Mouse (Mus musculus): Measurements from ENCODE around the gene Slc23a4.
A peak's percentile ranks its signal among the peaks of the same experiment; 100 is the strongest.

The Slc23a4 gene

DNA sequence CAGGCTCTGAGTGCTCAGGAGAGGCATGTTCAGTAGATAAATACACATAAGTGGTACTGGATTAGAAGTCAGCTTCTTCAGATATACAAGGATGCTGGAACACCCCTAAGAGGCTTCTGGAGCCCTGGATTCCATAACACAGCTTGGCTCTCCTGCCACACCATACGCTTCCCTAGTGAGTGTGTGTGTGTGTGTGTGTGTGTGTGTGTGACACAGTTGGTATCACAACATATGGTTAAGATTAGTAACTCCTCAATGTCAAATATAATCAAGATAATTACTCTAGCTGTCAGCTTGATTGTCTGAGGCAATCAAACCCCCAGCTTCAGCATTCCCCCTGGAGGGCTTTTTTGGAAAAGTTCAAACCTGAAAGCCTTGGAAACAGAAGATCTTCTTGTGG lies 23.7 kb upstream of the Slc23a4 start:
- Histone ChIP-seq H3K4me3 (replicated peaks; ENCODE audit: low read length) (no peak overlapping the region), H3K27me3 (ENCODE audit: insufficient read depth, low read length) (no peaks in the 10 kb centered on the region), H3K9me3 (ENCODE audit: low read length) (no peaks in the 10 kb centered on the region), H3K36me3 (ENCODE audit: insufficient read depth, low read length) (no peaks in the 10 kb centered on the region), H3K4me1 (replicated peaks; ENCODE audit: low read depth, low read length) (peaks cover 5% of the 10 kb centered on the region)
- TF ChIP-seq CTCF (conservative IDR thresholded peaks at IDR 0.05; ENCODE audit: low read length) (no peak), POU5F1 (IDR thresholded peaks at IDR 0.05; ENCODE audit: borderline replicate concordance, low read length) (no peak), NANOG (IDR thresholded peaks at IDR 0.05; ENCODE audit: borderline replicate concordance, low read length) (no peak)

GRCm38 (mm10) chr6:35010705-35011104 lies 22.5 kb upstream of the Slc23a4 start:
- TF ChIP-seq POU5F1 (IDR thresholded peaks at IDR 0.05; ENCODE audit: borderline replicate concordance, low read length) (no peak), CTCF (conservative IDR thresholded peaks at IDR 0.05; ENCODE audit: low read length) (peak; percentile 78), NANOG (IDR thresholded peaks at IDR 0.05; ENCODE audit: borderline replicate concordance, low read length) (no peak)
- Histone ChIP-seq H3K4me3 (replicated peaks; ENCODE audit: low read length) (no peak overlapping the region), H3K27me3 (ENCODE audit: insufficient read depth, low read length) (no peaks in the 10 kb centered on the region), H3K4me1 (replicated peaks; ENCODE audit: low read depth, low read length) (peaks cover 5% of the 10 kb centered on the region), H3K9me3 (ENCODE audit: low read length) (no peaks in the 10 kb centered on the region), H3K36me3 (ENCODE audit: insufficient read depth, low read length) (no peaks in the 10 kb centered on the region)

DNA sequence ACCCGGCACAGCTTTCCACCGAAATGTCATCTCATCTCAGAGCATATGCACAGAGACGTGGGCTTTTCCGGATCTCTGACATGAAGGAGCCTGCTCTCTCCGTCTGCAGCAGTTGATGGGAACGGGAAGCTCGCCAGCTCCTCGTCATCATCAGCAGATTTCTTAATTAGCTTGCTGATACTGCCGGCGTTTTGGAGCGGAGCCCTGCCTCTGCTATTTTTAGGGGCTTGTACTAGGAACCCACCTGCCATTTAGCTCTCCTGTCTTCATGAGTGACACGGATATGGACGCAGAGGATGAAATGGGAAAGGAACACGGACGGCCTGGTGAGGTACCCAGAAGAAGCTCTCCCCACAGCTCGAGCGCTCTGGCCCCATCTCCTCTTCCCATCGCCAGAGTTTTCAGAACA lies 14.1 kb upstream of the Slc23a4 start:
- TF ChIP-seq NANOG (IDR thresholded peaks at IDR 0.05; ENCODE audit: borderline replicate concordance, low read length) (no peak), POU5F1 (IDR thresholded peaks at IDR 0.05; ENCODE audit: borderline replicate concordance, low read length) (no peak), CTCF (conservative IDR thresholded peaks at IDR 0.05; ENCODE audit: low read length) (no peak)
- peaks cover 8% of the 10 kb centered on the region; the same call in 1 of the 2 replicates for H3K27me3 ChIP-seq (ENCODE audit: insufficient read depth, low read length)
- H3K4me1 ChIP-seq (replicated peaks; ENCODE audit: low read depth, low read length) = peaks cover 14% of the 10 kb centered on the region
- no peaks in the 10 kb centered on the region for H3K9me3 ChIP-seq (ENCODE audit: low read length)
- no peaks in the 10 kb centered on the region for H3K36me3 ChIP-seq (ENCODE audit: insufficient read depth, low read length)
- no peak overlapping the region for H3K4me3 ChIP-seq (replicated peaks; ENCODE audit: low read length)

DNA sequence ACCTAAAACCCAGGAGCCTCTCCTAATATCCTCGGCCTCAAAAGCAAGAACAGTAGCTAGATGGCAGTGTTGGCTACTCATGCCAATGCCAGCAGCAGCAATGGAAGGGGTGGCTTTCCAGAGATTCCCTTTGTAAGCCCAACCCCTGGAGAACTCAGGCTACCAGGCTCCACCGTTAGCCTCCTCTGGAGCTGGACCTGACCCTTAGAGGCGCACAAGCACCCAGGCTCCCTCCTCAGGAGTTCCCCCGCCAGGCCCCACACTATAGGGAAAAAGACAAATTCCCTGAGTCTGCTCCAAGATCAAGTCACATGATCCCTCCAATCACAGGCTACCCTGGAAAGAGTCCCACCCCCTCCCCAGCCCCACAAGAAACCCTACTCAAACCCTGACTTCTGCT lies 10.9 kb upstream of the Slc23a4 start:
- no peak for TF ChIP-seq NANOG (IDR thresholded peaks at IDR 0.05; ENCODE audit: borderline replicate concordance, low read length)
- TF ChIP-seq CTCF (conservative IDR thresholded peaks at IDR 0.05; ENCODE audit: low read length) = peak; percentile 21; the same call in 1 of the 2 replicates
- no peak for TF ChIP-seq POU5F1 (IDR thresholded peaks at IDR 0.05; ENCODE audit: borderline replicate concordance, low read length)
- no peaks in the 10 kb centered on the region for H3K36me3 ChIP-seq (ENCODE audit: insufficient read depth, low read length)
- no peaks in the 10 kb centered on the region for H3K9me3 ChIP-seq (ENCODE audit: low read length)
- peak overlapping the region; percentile 43 for H3K4me3 ChIP-seq (replicated peaks; ENCODE audit: low read length)
- peaks cover 23% of the 10 kb centered on the region for H3K4me1 ChIP-seq (replicated peaks; ENCODE audit: low read depth, low read length)
- peaks cover 26% of the 10 kb centered on the region for H3K27me3 ChIP-seq (ENCODE audit: insufficient read depth, low read length)

DNA sequence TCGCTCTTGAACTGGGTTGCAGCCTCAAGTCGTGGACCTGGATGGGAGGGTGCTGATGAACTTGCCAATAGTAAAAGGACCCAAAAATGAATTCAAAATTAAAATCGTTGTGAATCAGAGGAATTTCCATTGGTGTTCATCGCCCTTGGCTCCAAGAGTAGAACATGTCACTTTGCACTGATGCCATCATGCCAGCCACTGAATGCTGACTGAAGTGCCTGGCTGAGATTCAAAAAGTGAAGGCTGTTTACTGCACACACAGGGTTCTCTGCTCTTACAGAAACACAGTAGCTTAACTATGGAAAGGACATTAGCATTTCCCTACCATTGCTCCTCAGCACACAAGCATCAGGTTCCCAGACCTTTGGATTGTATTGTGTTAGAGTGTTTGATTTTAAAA lies 8.3 kb upstream of the Slc23a4 start:
- peaks cover 48% of the 10 kb centered on the region for H3K27me3 ChIP-seq (ENCODE audit: insufficient read depth, low read length)
- H3K36me3 ChIP-seq (ENCODE audit: insufficient read depth, low read length) = no peaks in the 10 kb centered on the region
- H3K4me1 ChIP-seq (replicated peaks; ENCODE audit: low read depth, low read length) = peaks cover 23% of the 10 kb centered on the region
- H3K4me3 ChIP-seq (replicated peaks; ENCODE audit: low read length) = no peak overlapping the region
- TF ChIP-seq CTCF (conservative IDR thresholded peaks at IDR 0.05; ENCODE audit: low read length) = no peak
- TF ChIP-seq POU5F1 (IDR thresholded peaks at IDR 0.05; ENCODE audit: borderline replicate concordance, low read length) = no peak
- no peak for TF ChIP-seq NANOG (IDR thresholded peaks at IDR 0.05; ENCODE audit: borderline replicate concordance, low read length)
- no peaks in the 10 kb centered on the region for H3K9me3 ChIP-seq (ENCODE audit: low read length)

DNA sequence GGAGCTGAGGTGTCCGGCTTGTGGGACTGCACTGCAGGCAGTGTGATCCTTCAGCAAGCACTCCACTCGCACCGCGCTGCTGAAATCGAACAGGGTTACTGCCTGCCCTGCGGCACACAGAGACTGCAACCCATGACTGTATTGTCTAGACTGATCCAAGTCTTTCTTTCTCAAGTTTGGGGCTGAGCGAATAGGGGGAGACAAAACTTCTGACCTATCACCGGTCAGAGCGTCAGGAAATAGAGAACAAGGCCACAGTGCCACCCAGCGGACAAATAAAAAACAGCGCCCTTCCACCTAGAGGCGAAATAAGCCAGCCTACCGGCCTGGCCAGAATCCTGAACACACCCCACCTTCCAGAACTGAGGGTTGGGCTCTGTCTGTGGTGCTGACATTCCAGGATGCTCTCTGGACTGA lies 7.1 kb upstream of the Slc23a4 start:
- Histone ChIP-seq H3K4me3 (replicated peaks; ENCODE audit: low read length) (peak overlapping the region; percentile 58), H3K4me1 (replicated peaks; ENCODE audit: low read depth, low read length) (peaks cover 23% of the 10 kb centered on the region), H3K9me3 (ENCODE audit: low read length) (no peaks in the 10 kb centered on the region), H3K27me3 (ENCODE audit: insufficient read depth, low read length) (peaks cover 59% of the 10 kb centered on the region), H3K36me3 (ENCODE audit: insufficient read depth, low read length) (no peaks in the 10 kb centered on the region)
- TF ChIP-seq POU5F1 (IDR thresholded peaks at IDR 0.05; ENCODE audit: borderline replicate concordance, low read length) = no peak
- TF ChIP-seq CTCF (conservative IDR thresholded peaks at IDR 0.05; ENCODE audit: low read length) = peak; percentile 97

DNA sequence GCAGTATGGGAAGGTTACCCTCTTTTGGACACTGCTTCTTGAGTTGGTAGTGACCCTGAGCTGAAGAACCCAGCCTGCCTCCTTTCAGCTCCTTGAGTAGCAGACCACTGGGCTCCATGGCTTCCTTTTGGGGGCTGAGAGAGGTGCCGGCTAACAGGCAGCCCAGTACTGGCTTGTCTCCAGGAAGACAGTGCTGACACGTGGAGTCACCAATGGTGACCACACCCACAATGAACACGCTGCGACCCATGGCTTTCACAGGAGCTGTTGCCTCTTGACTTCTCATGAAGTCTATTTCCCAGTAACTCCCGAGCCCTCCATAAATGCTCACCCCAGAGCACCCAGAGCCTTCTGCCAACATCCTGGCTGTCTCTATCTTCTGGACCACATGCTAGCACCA lies 6.5 kb upstream of the Slc23a4 start:
- Histone ChIP-seq H3K27me3 (ENCODE audit: insufficient read depth, low read length) (peaks cover 62% of the 10 kb centered on the region), H3K36me3 (ENCODE audit: insufficient read depth, low read length) (no peaks in the 10 kb centered on the region), H3K9me3 (ENCODE audit: low read length) (no peaks in the 10 kb centered on the region), H3K4me1 (replicated peaks; ENCODE audit: low read depth, low read length) (peaks cover 22% of the 10 kb centered on the region), H3K4me3 (replicated peaks; ENCODE audit: low read length) (peak overlapping the region; percentile 58)
- TF ChIP-seq CTCF (conservative IDR thresholded peaks at IDR 0.05; ENCODE audit: low read length) (no peak), NANOG (IDR thresholded peaks at IDR 0.05; ENCODE audit: borderline replicate concordance, low read length) (no peak), POU5F1 (IDR thresholded peaks at IDR 0.05; ENCODE audit: borderline replicate concordance, low read length) (no peak)

GRCm38 (mm10) chr6:34989263-34989662 lies 1.1 kb upstream of the Slc23a4 start:
- H3K4me1 ChIP-seq (replicated peaks; ENCODE audit: low read depth, low read length) = peaks cover 48% of the 10 kb centered on the region
- H3K4me3 ChIP-seq (replicated peaks; ENCODE audit: low read length) = no peak overlapping the region
- no peak for TF ChIP-seq NANOG (IDR thresholded peaks at IDR 0.05; ENCODE audit: borderline replicate concordance, low read length)
- TF ChIP-seq POU5F1 (IDR thresholded peaks at IDR 0.05; ENCODE audit: borderline replicate concordance, low read length) = no peak
- TF ChIP-seq CTCF (conservative IDR thresholded peaks at IDR 0.05; ENCODE audit: low read length) = no peak
- H3K9me3 ChIP-seq (ENCODE audit: low read length) = no peaks in the 10 kb centered on the region
- peaks cover 67% of the 10 kb centered on the region for H3K27me3 ChIP-seq (ENCODE audit: insufficient read depth, low read length)
- no peaks in the 10 kb centered on the region for H3K36me3 ChIP-seq (ENCODE audit: insufficient read depth, low read length)

DNA sequence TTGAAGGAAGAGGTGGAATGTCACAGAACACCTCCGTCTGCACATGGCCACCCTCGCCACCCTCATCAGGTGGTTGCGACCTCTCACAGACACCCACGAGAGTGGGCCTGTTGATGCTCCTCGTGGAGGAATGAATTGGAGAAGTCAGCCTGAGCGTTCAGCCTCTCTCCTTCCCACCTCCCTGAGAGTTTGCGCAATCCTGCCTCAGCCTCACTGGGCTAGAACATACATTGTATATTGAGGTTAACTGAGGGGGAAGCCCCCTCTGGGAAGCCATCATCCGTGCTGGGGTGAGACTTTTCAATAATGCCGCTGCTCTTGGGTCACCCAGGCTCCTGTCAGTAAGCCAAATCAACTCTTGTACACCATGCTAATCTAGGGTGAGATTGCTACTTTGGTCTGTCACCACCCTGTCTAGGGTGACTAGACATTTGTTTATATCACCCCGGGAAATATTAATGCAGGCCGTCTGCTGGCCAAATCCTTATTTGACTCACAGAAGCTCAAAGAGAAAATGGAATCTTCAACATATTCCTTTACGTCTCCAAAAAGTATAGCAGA lies 1.0 kb downstream of the Slc23a4 start:
- H3K36me3 ChIP-seq (ENCODE audit: insufficient read depth, low read length) = no peaks in the 10 kb centered on the region
- peaks cover 54% of the 10 kb centered on the region for H3K27me3 ChIP-seq (ENCODE audit: insufficient read depth, low read length)
- H3K9me3 ChIP-seq (ENCODE audit: low read length) = no peaks in the 10 kb centered on the region
- no peak for TF ChIP-seq POU5F1 (IDR thresholded peaks at IDR 0.05; ENCODE audit: borderline replicate concordance, low read length)
- no peak for TF ChIP-seq NANOG (IDR thresholded peaks at IDR 0.05; ENCODE audit: borderline replicate concordance, low read length)
- TF ChIP-seq CTCF (conservative IDR thresholded peaks at IDR 0.05; ENCODE audit: low read length) = no peak
- H3K4me3 ChIP-seq (replicated peaks; ENCODE audit: low read length) = peak overlapping the region; percentile 50; the same call in 1 of the 2 replicates
- H3K4me1 ChIP-seq (replicated peaks; ENCODE audit: low read depth, low read length) = peaks cover 48% of the 10 kb centered on the region
